Mouse (Mus musculus) myocyte (in vitro differentiated cells): ENCODE measurements around the gene Kif13a. TPM values are rescaled to one million over a fixed set of nuclear protein-coding genes. Genes with fewer than 3 reads are reported as not detected.

ENCODE experiments used
- H3K27me3 ChIP-seq: one replicate; pipeline ENCODE4 v1.6.1; 2011; ENCODE audit not compliant: control insufficient read depth, insufficient read depth, insufficient read length
- H3K36me3 ChIP-seq: one replicate; pipeline ENCODE4 v1.6.1; 2011; ENCODE audit not compliant: control insufficient read depth, insufficient read depth
- H3K4me2 ChIP-seq: one replicate; pipeline ENCODE4 v1.6.1; 2011; ENCODE audit warnings: low read depth, control low read depth
- H3K4me3 ChIP-seq: one replicate; pipeline ENCODE4 v1.5.1; 2011; ENCODE audit warnings: mild to moderate bottlenecking, control low read depth, moderate library complexity
- H3K79me2 ChIP-seq: one replicate; pipeline ENCODE4 v1.6.1; 2011; ENCODE audit not compliant: control insufficient read depth, insufficient read depth
- H3ac ChIP-seq: one replicate; pipeline ENCODE4 v1.6.1; 2011; ENCODE audit not compliant: control insufficient read depth, insufficient read length
- CEBPB ChIP-seq: IDR thresholded peaks from 2 replicates; pipeline ENCODE4 v1.6.1; 2011; ENCODE audit warnings: mild to moderate bottlenecking, moderate library complexity; ENCODE audit not compliant: poor library complexity, insufficient read depth, severe bottlenecking
- E2F4 ChIP-seq: IDR thresholded peaks from one replicate; pipeline ENCODE4 v1.6.1; 2011; ENCODE audit warnings: mild to moderate bottlenecking, control low read depth, moderate library complexity; ENCODE audit not compliant: insufficient read depth
- MAX ChIP-seq: IDR thresholded peaks from one replicate; pipeline ENCODE4 v1.6.1; 2011; ENCODE audit warnings: low read depth, mild to moderate bottlenecking, control low read depth
- MYOD1 ChIP-seq, 3 experiments: IDR thresholded peaks; one replicate each; pipeline ENCODE4 v1.6.1; 2011; ENCODE audit warnings: control low read depth in 2 of 3, low read depth in 2 of 3, mild to moderate bottlenecking in 2 of 3, moderate library complexity in 1 of 3; ENCODE audit not compliant: insufficient read length in 2 of 3, control insufficient read depth in 1 of 3
- MYOG ChIP-seq, 3 experiments: IDR thresholded peaks; one replicate each; pipeline ENCODE4 v1.6.1; 2011; ENCODE audit warnings: control low read depth in 2 of 3, low read depth in 2 of 3, mild to moderate bottlenecking in 2 of 3; ENCODE audit not compliant: insufficient read length in 2 of 3, control insufficient read depth in 1 of 3, insufficient read depth in 1 of 3
- POLR2A ChIP-seq: IDR thresholded peaks from one replicate; pipeline ENCODE4 v1.6.1; 2011; ENCODE audit warnings: low read depth, mild to moderate bottlenecking, control low read depth, moderate library complexity; ENCODE audit not compliant: insufficient read length
- POLR2AphosphoS2 ChIP-seq: IDR thresholded peaks from one replicate; pipeline ENCODE4 v1.6.1; 2011; ENCODE audit warnings: low read depth, control low read depth; ENCODE audit not compliant: insufficient read length
- REST ChIP-seq: IDR thresholded peaks from one replicate; pipeline ENCODE4 v1.6.1; 2011; ENCODE audit warnings: mild to moderate bottlenecking, control low read depth, moderate library complexity; ENCODE audit not compliant: insufficient read depth, insufficient read length
- SRF ChIP-seq: IDR thresholded peaks from one replicate; pipeline ENCODE4 v1.6.1; 2011; ENCODE audit warnings: low read depth; ENCODE audit not compliant: control insufficient read depth, insufficient read length
- TCF12 ChIP-seq: IDR thresholded peaks from one replicate; pipeline ENCODE4 v1.6.1; 2011; ENCODE audit warnings: mild to moderate bottlenecking, control low read depth; ENCODE audit not compliant: poor library complexity, insufficient read depth, severe bottlenecking
- TCF3 ChIP-seq: IDR thresholded peaks from one replicate; pipeline ENCODE4 v1.6.1; 2011; ENCODE audit warnings: low read depth, control low read depth; ENCODE audit not compliant: insufficient read length
- USF1 ChIP-seq: IDR thresholded peaks from one replicate; pipeline ENCODE4 v1.6.1; 2011; ENCODE audit warnings: low read depth, mild to moderate bottlenecking, control low read depth, moderate library complexity
- polyA plus RNA-seq: library from polyadenylated mRNA; unstranded; fragments of >200 nt; fragmentation: generic; extraction: Trizol; gene quantifications from one replicate; pipeline ENCODE4 v1.2.1, GENCODE M21; 2012; ENCODE audit warnings: missing spikeins

Kif13a gene
- polyA plus RNA-seq, 1 experiment: 15.4 TPM

DNA sequence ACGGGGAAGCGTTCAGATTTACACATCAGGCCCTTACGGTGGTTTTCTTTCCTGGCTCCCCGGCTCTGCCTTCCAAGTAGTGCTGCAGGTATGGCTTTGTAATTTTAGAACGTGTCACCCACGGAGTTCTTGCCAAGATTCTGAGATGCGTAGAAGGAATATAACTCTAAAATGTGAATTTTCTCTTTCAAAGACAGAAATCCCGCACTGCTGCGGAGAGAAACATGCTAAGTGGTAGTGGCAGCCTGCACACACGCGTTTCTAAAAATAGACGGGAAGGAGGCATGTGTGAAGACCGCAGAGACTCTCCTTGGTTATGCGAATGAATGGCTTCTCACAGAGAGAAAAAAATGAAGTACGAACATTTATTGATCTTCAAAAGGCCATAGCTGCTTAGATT, 21.5 kb upstream of the Kif13a start:
- TF ChIP-seq MYOG (IDR thresholded peaks at IDR 0.05; ENCODE audit: control insufficient read depth in 1 of 3, insufficient read depth in 1 of 3, insufficient read length in 2 of 3, low read depth in 2 of 3) (no peak), MYOD1 (IDR thresholded peaks at IDR 0.05; ENCODE audit: control insufficient read depth in 1 of 3, insufficient read length in 2 of 3, low read depth in 2 of 3) (no peak), SRF (no peak), TCF12 (no peak), USF1 (no peak), CEBPB (no peak), POLR2AphosphoS2 (no peak), TCF3 (no peak), POLR2A (no peak), E2F4 (no peak), REST (no peak), MAX (no peak)
- Histone ChIP-seq H3K36me3 (no peaks in the 10 kb centered on the region), H3K4me2 (no peak overlapping the region), H3K79me2 (no peaks in the 10 kb centered on the region), H3K27me3 (no peaks in the 10 kb centered on the region), H3K4me3 (no peak overlapping the region), H3ac (no peak overlapping the region)

DNA sequence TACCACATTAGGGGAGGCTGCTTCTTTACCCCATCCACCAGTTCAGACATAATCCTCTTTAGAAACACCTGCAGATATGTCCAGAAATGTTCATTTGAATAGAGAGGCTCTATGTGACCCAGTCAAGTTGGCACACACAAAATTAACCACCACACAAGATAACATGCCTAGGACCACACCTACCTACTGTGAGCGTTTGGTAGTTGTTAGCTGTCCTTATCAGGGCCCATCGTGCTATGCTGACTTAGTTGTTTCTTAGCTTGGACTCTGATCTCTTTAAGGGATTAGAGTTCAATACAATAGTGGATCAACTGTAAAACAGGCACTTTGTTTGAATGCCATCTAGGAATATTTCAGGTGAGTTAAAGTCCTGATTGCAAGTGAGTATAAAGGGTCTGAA, 20.1 kb upstream of the Kif13a start:
- Histone ChIP-seq H3K79me2 (no peaks in the 10 kb centered on the region), H3K4me2 (no peak overlapping the region), H3K4me3 (no peak overlapping the region), H3K27me3 (no peaks in the 10 kb centered on the region), H3ac (no peak overlapping the region), H3K36me3 (no peaks in the 10 kb centered on the region)
- no peak for TF ChIP-seq MYOG (IDR thresholded peaks at IDR 0.05; ENCODE audit: control insufficient read depth in 1 of 3, insufficient read depth in 1 of 3, insufficient read length in 2 of 3, low read depth in 2 of 3)
- no peak for TF ChIP-seq POLR2AphosphoS2
- no peak for TF ChIP-seq CEBPB
- TF ChIP-seq REST: no peak
- TF ChIP-seq USF1: no peak
- TF ChIP-seq POLR2A: no peak
- TF ChIP-seq E2F4: no peak
- TF ChIP-seq TCF3: no peak
- TF ChIP-seq MAX: no peak
- TF ChIP-seq TCF12: no peak
- TF ChIP-seq SRF: no peak
- TF ChIP-seq MYOD1 (IDR thresholded peaks at IDR 0.05; ENCODE audit: control insufficient read depth in 1 of 3, insufficient read length in 2 of 3, low read depth in 2 of 3): no peak

DNA sequence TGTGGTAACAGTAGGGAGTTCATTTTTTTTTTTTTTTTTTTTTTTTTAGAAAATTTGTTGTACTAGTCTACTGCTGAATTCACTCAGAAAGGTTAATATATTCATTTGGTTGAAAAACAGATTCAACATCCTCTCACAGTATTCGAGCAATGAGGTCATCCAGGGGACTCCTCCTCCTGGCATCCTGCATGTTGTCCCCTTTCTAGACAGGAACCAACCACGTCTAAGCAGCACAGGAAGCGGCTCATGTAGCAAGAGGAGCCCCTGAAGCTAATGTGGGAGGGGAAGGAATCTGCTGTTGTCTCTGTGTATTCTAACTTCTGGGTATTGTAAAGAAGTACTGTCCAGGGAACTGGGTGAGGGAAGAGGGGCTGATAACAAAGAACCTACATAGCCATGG, 18.4 kb upstream of the Kif13a start:
- H3ac ChIP-seq: no peak overlapping the region
- H3K79me2 ChIP-seq: no peaks in the 10 kb centered on the region
- H3K27me3 ChIP-seq: no peaks in the 10 kb centered on the region
- no peak overlapping the region for H3K4me2 ChIP-seq
- no peaks in the 10 kb centered on the region for H3K36me3 ChIP-seq
- TF ChIP-seq MYOD1 (IDR thresholded peaks at IDR 0.05; ENCODE audit: control insufficient read depth in 1 of 3, insufficient read length in 2 of 3, low read depth in 2 of 3): no peak
- no peak for TF ChIP-seq CEBPB
- H3K4me3 ChIP-seq: no peak overlapping the region

DNA sequence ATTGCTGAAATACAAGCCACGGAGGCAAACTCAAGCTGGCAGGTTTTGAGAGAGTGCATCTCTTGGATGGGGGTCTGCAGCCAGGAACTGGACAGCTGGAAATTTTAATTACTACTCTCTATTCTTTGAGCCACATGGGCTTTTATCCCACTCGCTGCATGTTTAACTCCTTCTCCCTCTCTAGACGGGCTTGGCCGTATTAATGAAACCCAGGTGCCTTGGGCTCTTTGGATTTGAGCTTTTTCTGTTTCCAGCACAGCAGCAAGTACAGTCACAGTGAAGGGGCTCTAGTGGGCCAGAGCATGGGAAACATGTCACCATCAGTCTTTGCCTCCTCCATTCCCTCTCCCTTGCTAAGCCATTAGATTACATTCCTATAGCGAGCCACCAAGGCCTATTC, 16.4 kb upstream of the Kif13a start:
- no peak overlapping the region for H3ac ChIP-seq
- no peak overlapping the region for H3K4me2 ChIP-seq
- no peak overlapping the region for H3K4me3 ChIP-seq
- TF ChIP-seq REST (no peak), MYOD1 (IDR thresholded peaks at IDR 0.05; ENCODE audit: control insufficient read depth in 1 of 3, insufficient read length in 2 of 3, low read depth in 2 of 3) (no peak), POLR2AphosphoS2 (no peak), MYOG (IDR thresholded peaks at IDR 0.05; ENCODE audit: control insufficient read depth in 1 of 3, insufficient read depth in 1 of 3, insufficient read length in 2 of 3, low read depth in 2 of 3) (no peak), POLR2A (no peak), TCF12 (no peak), E2F4 (no peak), TCF3 (no peak), USF1 (no peak), CEBPB (no peak), SRF (no peak), MAX (no peak)
- no peaks in the 10 kb centered on the region for H3K79me2 ChIP-seq
- H3K27me3 ChIP-seq: no peaks in the 10 kb centered on the region
- no peaks in the 10 kb centered on the region for H3K36me3 ChIP-seq

DNA sequence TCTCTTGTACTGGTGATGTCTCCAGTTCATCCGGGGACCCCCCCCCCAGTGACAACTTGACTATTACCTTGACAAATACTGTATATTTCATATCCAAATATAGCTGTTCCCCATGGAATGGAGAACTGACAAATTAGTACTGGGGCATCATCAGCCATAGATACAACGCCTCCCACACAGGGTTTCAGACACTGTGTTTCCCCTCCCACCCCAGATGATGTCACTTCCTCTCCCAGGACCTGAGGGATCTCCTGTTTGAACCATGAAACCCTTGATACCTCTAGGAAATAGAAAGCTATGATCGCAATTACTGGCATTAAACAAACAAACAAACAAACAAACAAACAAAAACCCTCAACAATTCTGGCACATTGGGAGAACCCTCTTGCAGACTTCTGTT, 15.6 kb upstream of the Kif13a start:
- no peak overlapping the region for H3K4me3 ChIP-seq
- no peaks in the 10 kb centered on the region for H3K27me3 ChIP-seq
- H3ac ChIP-seq: no peak overlapping the region
- H3K79me2 ChIP-seq: no peaks in the 10 kb centered on the region
- no peak overlapping the region for H3K4me2 ChIP-seq
- TF ChIP-seq TCF12 (no peak), MYOD1 (IDR thresholded peaks at IDR 0.05; ENCODE audit: control insufficient read depth in 1 of 3, insufficient read length in 2 of 3, low read depth in 2 of 3) (no peak), TCF3 (no peak), MAX (no peak), MYOG (IDR thresholded peaks at IDR 0.05; ENCODE audit: control insufficient read depth in 1 of 3, insufficient read depth in 1 of 3, insufficient read length in 2 of 3, low read depth in 2 of 3) (no peak), REST (no peak)
- no peaks in the 10 kb centered on the region for H3K36me3 ChIP-seq
